Mouse (Mus musculus): ENCODE measurements around the gene Sigmar1.

DNA sequence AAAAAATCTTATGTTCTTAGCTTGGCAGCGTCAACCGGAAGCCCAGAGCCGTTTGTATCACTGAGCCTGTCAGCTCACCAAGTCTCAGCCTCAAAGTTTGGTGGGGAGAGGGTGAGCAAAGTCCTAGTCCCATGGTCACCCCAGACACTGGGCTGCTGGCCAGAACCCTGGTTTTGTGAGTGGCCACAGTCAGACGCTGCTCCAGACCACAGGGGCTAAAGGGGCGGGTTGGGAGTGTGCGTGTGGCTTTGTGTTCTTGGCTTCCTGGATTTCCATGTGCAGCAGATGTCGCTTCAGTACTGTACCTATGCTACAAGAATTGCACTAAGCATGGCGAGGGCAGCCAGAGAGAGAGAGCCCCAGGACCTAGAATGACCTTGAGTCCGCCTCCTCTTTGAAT, 3.2 kb upstream of the Sigmar1 start:
- TF ChIP-seq CTCF (IDR thresholded peaks at IDR 0.05; ENCODE audit: low read depth, low read length) (peak; percentile 28), POLR2A (IDR thresholded peaks at IDR 0.05; ENCODE audit: extremely low read depth, insufficient read depth, low read length) (no peak)
